Mouse (Mus musculus) left cerebral cortex, adult 18-20 months (tissue): ENCODE data around the gene Olfr74. TPM values are rescaled to one million over a fixed set of nuclear protein-coding genes. Genes with fewer than 3 reads are reported as not detected.
"Not testable (repeated sequence)": the region's sequence is repeated elsewhere in the genome, so short reads cannot be mapped to it uniquely, and the experiment has no call there.

Experiments used
- DNase-seq, 2 experiments: peaks; one replicate each; pipeline ENCODE4 v3.0.0; 2021 to 2022; ENCODE audit warnings: low spot score in 2 of 2, mixed read lengths in 1 of 2
- long read RNA-seq, 2 experiments: library from polyadenylated mRNA; stranded (forward); transcript quantifications; one replicate each; pipeline ENCODE4 v2.0.0; 2021
- total RNA-seq, 2 experiments: library from RNA; stranded (reverse); gene quantifications; 2 replicates each; pipeline ENCODE4 v1.2.3; 2021

The Olfr74 gene
- total RNA-seq = not detected
- long read RNA-seq, experiment 1 = 0 reads
- long read RNA-seq, experiment 2 = 0 reads

DNA sequence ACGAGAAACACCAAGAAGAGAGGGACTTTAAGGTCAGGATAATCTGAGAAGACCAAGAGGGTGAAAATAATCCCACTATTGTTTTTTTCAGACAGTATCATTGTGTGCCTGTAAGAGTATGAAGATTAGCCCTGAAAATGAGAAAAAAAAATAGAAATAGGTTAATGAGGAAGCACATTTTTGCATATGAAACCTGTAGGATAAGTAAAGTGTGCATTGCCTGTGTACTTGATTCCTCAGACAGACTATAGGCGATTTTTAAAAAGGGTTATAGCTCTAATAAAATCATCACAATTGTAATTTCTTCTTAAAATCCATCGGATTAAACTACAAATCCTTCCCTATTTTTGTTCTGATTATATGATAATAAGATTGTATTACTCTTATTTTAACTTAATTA lies at the start of gene Olfr74:
Olfr74 (minus strand) TSS at position 101 of the 400 bp plus-strand sequence.
- no peak for DNase-seq

DNA sequence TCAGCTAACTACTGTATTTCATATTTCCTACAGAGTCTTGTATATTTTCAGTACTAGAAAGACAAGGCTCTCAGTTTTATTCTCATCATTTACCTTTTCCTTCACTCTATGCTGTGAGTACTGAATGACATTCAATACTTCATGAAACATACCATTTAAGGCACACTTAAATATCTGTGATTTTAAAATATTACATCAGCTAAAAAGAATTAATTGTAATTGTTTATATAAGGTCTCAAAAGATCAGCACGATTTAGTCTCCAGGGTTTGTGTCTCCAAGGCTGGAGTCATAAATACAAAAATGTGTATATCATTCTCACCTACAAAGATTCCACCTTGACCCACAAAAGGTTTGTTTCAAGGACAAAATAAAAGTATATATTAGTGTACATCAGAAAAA lies 48.0 kb upstream of the Olfr74 start, which contains the start of gene Olfr1161:
Olfr1161 (plus strand) TSS at position 301 of the 400 bp plus-strand sequence.
- not testable (repeated sequence) for DNase-seq

DNA sequence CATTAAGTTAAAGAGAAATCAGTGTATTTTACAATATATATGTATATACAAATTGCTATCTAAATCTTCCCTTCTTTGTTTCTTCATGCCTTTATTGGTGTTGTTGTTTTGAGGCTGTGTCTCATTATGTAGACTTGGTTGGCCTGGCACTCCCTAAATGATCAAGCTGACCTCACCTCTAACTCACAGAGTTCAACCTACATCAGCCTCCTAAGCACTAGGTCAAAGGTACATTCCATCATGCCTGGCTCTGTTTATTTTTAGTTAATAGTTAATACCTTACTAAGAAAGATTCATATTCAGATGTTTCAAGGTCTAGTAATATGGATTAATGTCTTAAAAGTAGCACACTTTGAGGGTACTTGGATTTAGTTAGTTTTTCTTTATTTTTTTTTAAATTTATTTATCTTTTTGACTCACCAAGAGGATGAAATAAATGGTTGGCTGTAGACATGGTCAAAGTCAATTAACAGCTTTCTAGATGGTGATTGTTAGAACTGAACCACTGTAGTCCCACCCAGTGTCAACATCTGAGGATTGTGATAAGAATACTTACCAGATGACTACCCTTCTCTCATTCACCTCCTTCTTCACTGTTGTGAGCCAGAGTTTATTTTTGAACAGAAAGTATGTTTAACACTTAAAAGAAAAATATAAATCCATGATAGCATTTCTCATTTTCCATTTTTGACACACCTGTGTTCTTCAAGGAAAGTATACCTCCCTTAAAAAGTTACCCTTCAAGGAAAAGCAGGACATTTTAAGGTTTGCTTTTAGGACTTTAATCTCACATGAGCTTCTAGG lies 33.3 kb upstream of the Olfr74 start, which contains the start of gene Olfr1160:
Olfr1160 (minus strand) TSS at position 754 of the 804 bp plus-strand sequence.
- no peak for DNase-seq

DNA sequence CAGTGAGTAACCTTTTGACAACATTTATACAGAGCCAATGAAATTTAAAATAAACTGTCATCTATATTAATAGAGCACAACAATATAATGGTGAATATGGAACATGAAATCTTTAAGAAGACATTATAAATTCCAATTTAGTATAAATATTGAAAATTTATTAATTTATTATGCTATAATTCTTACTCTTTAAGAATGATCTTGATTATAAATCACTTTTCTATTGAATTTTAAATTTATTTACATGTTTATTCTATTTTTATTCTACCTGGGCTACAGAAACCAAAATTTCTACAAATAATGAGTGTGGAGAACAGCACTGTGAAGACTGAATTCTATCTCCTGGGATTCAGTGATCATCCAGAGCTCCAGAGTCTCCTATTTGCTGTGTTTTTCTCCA lies 15.3 kb upstream of the Olfr74 start, which contains the start of gene Olfr1158:
Olfr1158 (plus strand) TSS at position 301 of the 400 bp plus-strand sequence.
- no peak for DNase-seq

DNA sequence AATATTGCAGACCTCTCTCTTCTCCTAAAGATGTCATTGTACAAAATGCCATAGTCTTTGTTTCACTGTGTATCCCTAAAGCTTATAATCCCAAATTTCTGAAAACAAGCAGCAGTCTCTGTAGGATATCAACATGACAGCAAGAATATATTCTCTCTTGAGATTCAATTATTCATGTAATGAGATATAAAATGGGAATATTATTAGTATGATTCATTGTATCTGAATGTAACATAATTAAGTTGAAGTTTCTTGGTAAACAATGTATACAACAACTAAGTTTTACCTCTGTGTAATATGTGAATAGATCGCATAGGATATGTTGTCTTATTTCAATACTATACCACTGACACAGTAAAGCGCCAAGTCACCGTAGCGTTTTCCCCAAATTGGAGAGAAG lies 6.3 kb downstream of the Olfr74 start, which contains the start of gene Olfr1157:
Olfr1157 (minus strand) TSS at position 101 of the 400 bp plus-strand sequence.
- no peak for DNase-seq

DNA sequence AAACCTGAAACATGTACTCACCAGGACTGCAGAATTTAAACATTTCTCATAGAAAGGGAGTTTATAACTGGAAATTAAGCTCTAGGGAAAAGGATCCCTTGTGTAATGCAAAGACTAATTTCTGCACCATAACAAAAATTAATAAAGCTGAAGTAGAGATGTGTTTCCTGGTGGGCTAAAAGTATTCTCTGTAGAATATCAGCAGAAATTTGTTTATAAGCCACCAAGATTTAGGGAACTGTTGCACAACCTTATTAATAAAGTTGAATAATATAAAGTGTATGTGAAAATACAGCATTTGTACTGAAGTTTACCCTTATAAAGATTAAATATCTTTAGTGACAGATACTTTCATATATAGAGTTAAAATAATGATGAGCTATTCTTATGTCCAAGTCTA lies 21.5 kb downstream of the Olfr74 start, which contains the start of gene Olfr1156:
Olfr1156 (minus strand) TSS at position 101 of the 400 bp plus-strand sequence.
- no peak for DNase-seq

DNA sequence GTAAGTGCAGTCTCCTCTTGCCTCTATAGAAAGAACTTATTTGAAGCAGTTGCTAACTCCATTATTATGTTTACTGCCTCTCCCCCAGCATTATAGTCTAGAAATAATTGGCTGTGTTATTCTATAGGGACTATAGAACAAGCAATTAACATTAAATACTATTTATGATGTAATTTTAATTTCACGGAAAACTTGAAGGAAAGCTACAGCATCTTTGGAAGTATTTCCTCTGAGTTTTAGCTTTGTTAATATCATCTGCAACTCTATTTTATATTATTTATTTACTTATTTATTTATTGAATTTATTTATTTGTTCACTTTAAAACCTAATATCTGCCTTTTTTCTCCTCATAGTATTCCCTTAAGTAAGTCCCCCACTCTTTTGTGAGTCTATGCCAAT lies 29.4 kb downstream of the Olfr74 start, which contains the start of gene Olfr1155:
Olfr1155 (minus strand) TSS at position 101 of the 400 bp plus-strand sequence.
- DNase-seq = no peak

Other genes starting within 250 kb of the Olfr74 start
- gene Olfr1138, start 234.7 kb downstream of the Olfr74 start, total RNA-seq = not detected
- gene Olfr1140, start 230.9 kb downstream of the Olfr74 start, total RNA-seq = not detected
- not detected for gene Olfr1141, start 220.7 kb downstream of the Olfr74 start, total RNA-seq
- gene Olfr152, start 195.2 kb downstream of the Olfr74 start, total RNA-seq = not detected
- gene Olfr1143, start 174.1 kb downstream of the Olfr74 start, total RNA-seq = not detected
- gene Olfr1145, start 164.8 kb downstream of the Olfr74 start, total RNA-seq = not detected
- not detected for gene Olfr1148, start 144.1 kb downstream of the Olfr74 start, total RNA-seq
- gene Olfr1150-ps1, start 130.7 kb downstream of the Olfr74 start, total RNA-seq = not detected
- not detected for gene Olfr1151, start 118.8 kb downstream of the Olfr74 start, total RNA-seq
- gene Olfr1152, start 108.2 kb downstream of the Olfr74 start, total RNA-seq = not detected
- gene Olfr1153, start 79.7 kb downstream of the Olfr74 start, total RNA-seq = not detected
- gene Olfr1154, start 69.5 kb downstream of the Olfr74 start, total RNA-seq = not detected
- not detected for gene Olfr1155, start 29.5 kb downstream of the Olfr74 start, total RNA-seq
- not detected for gene Olfr1156, start 21.6 kb downstream of the Olfr74 start, total RNA-seq
- gene Olfr1157, start 6.4 kb downstream of the Olfr74 start, total RNA-seq = not detected
- gene Olfr1158, start 15.4 kb upstream of the Olfr74 start, total RNA-seq = not detected
- gene Olfr1160, start 33.6 kb upstream of the Olfr74 start, total RNA-seq = not detected
- gene Olfr1161, start 48.1 kb upstream of the Olfr74 start, total RNA-seq = not detected
- not detected for gene Olfr73, start 63.0 kb upstream of the Olfr74 start, total RNA-seq
- not detected for gene Olfr1162, start 76.5 kb upstream of the Olfr74 start, total RNA-seq
- gene Olfr1163, start 97.2 kb upstream of the Olfr74 start, total RNA-seq = not detected
- gene Olfr1164, start 119.3 kb upstream of the Olfr74 start, total RNA-seq = not detected
- not detected for gene Olfr1166, start 153.6 kb upstream of the Olfr74 start, total RNA-seq
- not detected for gene Olfr1167, start 180.5 kb upstream of the Olfr74 start, total RNA-seq
- not detected for gene Olfr1168, start 207.2 kb upstream of the Olfr74 start, total RNA-seq